Mouse (Mus musculus) spleen, postnatal 14 days (tissue): Measurements from ENCODE around the gene Crlf2.

ENCODE experiments used
- DNase-seq, 2 experiments: peaks; one replicate each; pipeline ENCODE4 v3.0.0; 2021 to 2022; ENCODE audit warnings: low spot score in 2 of 2

The Crlf2 gene

GRCm38 (mm10) chr5:109548712-109549111, 10.1 kb downstream of the Crlf2 start:
- no peak for DNase-seq

DNA sequence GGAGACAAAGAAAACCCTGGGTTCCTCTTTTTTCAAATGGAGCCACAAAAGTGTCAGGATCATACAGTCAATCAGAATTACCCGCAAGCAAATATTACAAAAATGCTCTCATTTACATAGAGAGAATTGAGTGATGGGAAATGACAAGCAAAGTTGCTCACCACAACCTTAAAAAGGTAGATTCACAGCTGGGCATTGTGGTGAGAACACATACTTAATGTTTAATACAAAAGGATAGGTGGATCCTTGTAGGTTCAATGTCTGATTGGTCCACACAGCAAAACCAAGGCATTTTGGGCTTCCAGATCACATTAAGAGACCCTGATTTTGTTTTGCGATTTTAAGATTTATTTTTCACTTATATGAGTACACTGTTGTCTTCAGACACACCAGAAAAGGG, 11.7 kb downstream of the Crlf2 start:
- no peak for DNase-seq

GRCm38 (mm10) chr5:109509679-109510078, 49.1 kb downstream of the Crlf2 start:
- no peak for DNase-seq

DNA sequence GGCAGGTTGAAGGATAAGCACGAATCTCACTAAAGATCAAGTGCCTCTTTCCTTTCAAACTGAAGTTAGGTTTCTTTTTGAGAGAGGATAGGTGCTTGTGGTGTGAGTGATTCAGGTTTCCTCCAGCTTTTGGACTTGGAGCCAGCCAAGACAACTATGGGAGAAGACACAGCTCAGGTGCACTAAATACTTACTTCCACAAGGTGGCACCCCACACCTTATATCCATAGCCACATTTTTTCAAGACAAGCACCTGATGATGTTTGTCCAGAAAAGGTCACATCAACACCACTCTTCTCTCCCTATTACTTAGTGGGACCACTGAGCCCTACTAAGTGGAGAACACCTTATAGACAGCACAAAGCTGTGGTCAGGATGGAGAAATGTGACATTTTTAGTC, 52.1 kb downstream of the Crlf2 start:
- no peak for DNase-seq
